Mouse (Mus musculus) left cerebral cortex, postnatal 4 days (tissue): ENCODE results near the gene Anks1b. TPM values are rescaled to one million over a fixed set of nuclear protein-coding genes. Genes with fewer than 3 reads are reported as not detected.

Experiments used
- DNase-seq: peaks from one replicate; pipeline ENCODE4 v3.0.0-alpha.2; 2022
- intact Hi-C: fragments of 180-260 bp; cut with DNase I; formaldehyde crosslinking; loops from one replicate; pipeline ENCODE4 v1.15.1; 2025
- total RNA-seq, 2 experiments: library from RNA; stranded (reverse); gene quantifications; 2 replicates each; pipeline ENCODE4 v1.2.3; 2021

Gene Anks1b
- total RNA-seq, 2 experiments from 2014 or later, result 214 to 231 TPM

DNA sequence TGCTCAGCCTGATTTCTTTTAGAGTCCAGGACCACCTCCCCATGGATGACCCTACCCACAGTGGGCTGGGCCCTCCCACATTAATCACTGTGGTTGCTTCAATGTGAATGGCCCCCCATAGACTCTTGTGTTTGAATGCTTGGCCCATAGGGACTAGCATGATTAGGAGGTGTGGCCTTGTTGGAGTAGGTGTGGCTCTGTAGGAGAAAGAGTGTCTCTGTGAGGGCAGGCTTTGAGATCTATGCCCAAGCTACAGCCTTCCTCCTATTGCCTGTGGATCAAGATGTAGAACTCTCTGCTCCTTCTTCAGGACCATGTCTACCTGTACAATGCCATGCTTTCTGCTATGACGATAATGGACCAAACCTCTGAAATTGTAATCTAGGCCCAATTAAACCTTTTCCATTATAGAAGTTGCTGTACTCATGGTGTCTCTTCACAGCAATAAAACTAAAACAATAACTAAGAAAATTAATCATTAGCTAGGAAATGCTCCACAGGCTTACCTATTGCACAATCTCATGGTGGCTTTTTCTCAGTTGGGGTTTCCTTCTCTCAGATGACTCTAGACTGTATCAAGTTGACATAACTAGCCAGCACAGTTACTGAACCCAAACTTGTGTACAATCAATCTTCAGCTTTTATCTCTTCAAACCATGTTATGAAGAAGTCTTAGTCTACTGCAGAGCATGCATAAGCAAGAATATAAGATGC is 73.5 kb downstream of the Anks1b start:
- DNase-seq, result no peak
- intact Hi-C loops, result no loop called here

DNA sequence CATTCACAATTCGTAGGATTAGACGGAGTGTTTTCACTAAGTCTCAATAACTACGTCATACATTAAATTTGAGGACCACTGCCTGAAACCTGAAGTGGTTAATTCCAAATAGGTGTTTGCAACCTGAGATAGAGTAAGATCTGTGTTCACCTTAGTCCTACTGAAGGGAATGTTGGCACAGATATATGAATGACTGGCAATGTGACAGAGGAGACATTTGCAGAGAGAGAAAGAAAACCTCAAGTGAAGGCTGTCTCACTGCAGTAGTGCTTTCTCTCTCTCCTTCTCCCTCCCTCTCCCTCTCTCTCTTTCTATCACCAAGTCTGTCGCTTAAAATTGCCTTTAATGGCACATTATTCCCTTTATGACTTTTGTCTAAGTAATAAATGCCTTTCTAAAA is 101.1 kb downstream of the Anks1b start:
- intact Hi-C loops, result no loop called here
- DNase-seq, result no peak

DNA sequence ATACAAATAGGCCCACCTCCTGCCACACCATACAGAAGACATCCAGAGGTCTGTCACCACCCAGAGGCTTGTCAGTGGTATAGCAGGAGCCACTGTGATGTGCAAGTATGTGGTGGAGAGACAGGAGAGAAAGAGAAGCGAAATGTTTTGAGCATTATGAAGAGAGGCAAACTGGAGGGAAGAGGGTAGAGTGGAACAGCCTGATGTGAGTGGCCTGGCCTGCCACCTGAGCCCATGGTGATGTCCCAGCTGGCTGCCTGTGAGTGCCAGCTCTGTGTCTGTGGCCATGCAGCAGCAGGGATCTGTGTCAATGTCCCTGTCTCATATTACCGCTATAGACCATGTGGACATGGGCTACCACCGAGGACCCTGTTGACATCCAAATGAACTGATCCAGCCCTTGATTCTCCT is 102.1 kb downstream of the Anks1b start:
- peak; percentile 33 for DNase-seq
- intact Hi-C loops, result no loop called here

DNA sequence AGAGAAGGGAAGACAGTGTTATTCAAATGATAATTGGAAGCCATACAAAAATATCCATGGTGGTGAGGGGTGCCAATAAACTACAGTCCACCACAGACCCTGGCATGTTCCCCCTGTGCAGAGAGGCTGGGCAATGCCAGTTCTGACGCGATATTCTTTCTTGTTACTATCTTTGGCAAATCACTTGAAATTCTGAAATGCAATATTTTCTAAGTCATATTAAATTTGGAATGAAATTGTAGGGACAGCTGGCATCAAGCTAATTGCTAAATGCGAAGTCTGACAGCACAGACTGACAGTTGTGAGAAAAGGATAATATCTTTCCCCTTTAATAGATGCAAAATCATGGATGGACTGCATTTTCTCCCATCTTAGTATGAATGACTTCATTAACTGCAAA is 103.3 kb downstream of the Anks1b start:
- intact Hi-C loops, result no loop called here
- DNase-seq, result no peak

DNA sequence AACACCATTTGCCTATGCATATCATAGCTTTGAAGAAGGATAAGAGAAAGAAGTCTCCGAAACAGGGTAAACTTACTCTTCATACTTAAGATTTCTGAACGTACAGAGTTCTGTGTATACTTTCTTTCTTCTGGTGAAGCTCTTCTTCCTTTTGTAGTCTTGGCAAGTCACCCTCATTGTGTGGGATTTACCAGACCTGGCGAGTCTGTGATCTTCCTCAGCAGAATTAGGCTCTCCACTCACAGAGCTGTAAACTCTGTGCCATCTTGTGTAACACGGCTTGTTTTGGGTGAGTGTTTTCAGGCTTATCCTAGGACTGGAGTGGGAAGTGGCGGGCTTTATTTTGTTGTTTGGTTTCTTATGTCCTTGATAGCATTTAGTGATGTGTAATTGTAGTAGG is 120.9 kb downstream of the Anks1b start:
- intact Hi-C loops, result no loop called here
- no peak for DNase-seq

DNA sequence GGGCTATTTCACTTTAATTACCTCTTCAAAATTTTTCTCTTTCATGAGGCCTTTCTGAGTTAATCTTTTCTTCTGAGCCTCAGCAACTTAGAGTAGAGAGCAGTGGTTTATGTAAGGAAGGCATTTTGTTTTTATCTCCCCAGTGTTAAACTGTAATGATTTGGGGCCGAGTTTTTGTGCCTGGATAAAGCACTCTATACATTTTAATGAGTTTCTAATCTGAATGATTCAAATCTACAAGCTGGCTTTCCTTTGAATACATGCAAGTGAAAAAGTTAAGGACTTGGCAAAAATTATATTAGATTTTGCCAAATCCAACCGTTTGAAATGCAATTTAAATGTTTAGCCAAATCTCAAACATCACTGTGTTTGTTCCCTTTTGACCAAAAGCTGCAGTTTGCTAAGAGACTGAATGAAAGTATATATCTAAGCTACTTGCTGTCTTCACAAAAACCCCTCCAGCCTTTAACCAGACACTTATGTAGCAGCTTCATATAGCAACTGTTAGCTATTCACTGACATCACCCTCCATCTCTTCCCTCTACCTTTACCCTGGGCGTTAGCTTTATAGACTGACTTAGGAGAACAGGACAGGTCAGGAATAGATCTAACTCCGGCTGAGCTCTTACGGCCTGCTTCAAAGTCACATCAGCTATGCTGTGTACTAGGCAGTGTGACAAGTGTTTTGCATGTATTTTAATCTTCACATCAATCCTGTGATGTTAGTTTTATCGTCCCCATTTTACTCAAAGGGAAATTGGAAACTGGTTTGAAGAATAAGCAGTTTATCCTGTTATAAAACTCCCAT is 122.5 kb downstream of the Anks1b start:
- DNase-seq, result no peak
- intact Hi-C loops, result no loop called here

DNA sequence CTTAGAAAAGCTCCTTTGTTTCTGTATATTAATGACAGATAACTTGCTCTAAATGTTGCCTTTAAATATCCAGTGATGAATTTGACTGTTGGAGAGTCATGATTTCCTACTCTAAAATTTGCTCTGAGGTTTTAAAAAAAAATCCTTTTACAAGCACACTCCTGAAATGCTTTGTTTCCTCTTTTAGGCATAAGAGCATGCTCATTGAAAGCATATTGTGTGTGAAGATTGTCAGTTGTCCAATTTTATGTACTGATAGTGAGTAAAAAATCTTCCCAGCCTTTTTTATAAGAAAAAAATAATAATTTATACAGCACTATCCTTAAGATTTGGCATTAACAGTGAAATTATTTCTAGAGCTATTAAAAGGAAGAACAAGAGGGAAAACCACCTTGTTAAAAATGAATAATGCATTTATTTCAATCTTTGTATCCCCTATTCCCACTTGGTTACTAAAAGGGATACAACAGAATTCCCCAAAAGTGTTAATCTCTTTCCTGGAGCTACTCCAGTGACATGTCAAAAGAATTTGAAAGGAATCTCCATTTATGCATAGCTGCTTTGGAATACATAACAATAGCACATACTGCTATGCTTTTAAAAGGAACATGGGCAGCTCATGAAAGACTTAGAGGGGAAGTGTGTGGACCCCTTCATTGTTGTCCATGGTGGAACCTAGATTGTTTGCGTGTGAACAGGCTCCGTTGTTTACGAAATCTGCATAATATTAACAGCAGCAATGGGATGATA is 130.8 kb downstream of the Anks1b start:
- DNase-seq, result no peak
- intact Hi-C loops, result no loop called here

DNA sequence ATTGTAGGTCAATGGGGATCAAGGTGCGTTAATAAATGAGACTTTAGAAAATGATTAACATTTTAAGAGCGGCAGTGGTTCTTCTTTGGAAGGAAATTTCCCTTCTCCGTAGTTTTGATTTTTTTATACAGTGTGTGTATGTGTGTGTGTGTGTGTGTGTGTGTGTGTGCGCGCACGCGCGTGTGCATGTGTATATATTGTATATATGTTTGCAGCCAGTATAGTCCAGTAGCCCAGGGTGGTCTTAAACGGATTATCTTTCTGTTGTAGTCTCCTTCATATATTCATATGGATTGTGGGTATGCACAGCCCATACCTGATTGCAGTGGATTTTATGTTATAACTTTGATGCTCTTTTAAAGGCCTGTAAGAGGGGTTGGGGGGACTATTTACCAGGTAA is 131.6 kb downstream of the Anks1b start:
- intact Hi-C loops, result no loop called here
- no peak for DNase-seq

DNA sequence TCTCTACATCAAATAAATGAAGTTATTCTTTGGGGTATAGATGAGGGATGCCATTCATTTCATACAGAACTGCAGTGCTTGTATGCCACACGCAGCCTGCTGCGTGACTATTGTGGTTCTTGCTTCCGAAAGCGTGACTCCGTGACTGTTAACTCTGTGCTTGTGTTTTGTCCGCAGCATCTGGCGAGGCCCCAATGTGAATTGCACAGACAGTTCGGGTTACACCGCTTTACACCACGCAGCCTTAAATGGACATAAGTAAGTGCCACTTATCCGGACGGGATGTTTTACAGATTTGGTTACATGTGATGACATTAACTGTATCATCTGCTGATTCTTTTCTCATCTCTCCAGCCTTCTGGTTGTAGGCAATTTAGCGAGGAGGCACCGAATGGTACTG is 159.7 kb downstream of the Anks1b start:
- intact Hi-C loops, result no loop called here
- no peak for DNase-seq

DNA sequence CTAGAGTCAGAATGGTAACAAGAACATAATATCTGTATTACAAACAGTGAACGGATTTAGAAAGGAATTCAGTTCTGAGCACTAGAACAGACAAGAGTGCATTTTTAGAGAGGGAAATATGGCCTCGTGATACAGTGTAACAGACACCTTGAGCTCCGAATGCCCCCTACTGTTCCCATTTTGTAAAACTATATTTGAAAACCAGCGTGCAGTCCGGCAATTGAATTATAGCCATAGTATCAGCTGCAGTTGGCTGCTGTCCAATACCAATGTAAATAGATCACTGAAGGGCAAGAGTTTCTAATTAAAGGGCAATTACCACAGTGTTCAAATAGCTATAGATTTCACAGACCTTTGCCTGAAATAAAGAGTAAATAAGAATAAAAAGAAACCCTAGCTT is 170.0 kb downstream of the Anks1b start:
- intact Hi-C loops, result no loop called here

DNA sequence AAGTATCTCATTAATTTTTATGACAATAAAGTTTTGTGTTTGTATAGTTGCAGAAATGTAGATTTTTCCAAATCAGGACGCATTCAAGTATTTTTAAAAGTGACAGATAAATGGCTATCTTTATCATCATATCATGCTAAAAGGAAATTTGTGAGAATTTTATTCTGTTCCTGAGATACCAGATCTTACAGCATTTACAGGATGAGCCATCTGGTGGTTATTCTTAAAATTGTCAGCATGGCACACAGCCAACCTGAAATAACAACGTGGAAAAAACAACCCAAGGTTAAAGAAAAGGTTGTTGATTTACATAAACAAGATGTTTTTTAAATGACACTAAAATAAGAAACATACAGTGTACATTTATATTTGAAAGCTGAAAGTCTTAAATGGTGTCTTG is 170.5 kb downstream of the Anks1b start:
- DNase-seq, result peak; percentile 24
- intact Hi-C loops, result no loop called here

More for the DNA sequence above, 170.0 kb downstream of the Anks1b start:
- peak; percentile 13 for DNase-seq

DNA sequence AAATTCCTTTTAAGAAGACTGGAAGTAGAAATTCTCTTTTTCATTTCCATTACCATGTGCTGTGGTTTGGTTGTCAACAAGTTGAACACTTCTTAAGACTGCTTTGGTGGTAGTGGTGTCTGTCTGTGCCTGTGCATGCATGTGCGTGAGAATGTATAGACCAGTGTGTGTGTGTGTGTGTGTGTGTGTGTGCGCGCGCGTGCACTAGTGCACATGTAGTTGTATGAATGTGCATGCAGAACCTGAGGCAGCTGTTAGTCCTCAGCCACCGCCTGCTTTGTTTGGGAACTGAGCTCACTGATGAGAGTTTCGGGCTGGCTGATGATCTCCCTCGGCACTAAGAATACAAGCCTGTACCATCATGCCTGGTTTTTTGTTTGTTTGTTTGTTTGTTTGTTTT is 170.9 kb downstream of the Anks1b start:
- intact Hi-C loops, result no loop called here

DNA sequence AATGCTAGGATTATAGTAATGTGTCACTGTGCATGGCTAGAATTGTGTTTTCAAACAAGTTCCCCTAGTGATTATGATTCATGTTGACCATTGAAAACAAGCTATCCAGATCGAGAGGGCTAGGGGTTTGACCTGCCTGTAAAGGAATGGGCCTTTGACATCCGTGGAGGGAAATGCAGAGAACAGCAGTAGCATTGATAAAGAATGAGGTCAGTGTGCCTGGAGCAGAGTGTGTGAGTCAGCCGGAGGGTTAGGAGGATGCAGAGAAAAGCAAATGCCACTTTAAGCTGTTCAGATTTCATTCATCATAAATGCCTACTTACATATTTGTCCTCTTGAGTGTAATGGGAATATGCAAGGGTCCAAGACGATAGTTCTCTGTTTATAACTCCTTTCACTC is 195.3 kb downstream of the Anks1b start:
- intact Hi-C loops, result no loop called here
- no peak for DNase-seq

More for the DNA sequence above, 170.9 kb downstream of the Anks1b start:
- no peak for DNase-seq

DNA sequence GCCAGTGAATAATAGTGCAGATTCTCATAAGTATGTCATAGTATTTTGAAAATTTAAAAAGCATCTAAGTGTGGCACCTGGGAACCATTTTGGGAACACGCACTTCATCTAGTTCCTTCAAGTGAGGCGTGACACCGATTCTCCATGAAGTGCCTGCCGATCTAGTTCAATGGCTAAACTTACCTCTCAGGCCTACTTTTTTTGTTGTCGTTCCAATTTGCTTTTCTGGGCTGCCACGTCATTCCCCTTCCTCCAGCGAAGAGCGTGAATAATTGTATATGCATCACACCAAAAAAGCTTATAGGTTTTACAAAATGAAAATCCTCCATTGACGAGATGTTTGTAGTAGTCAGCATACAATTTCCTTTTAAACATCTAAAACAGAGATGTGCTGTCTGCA is 204.6 kb downstream of the Anks1b start:
- intact Hi-C loops, result no loop called here
- no peak for DNase-seq

DNA sequence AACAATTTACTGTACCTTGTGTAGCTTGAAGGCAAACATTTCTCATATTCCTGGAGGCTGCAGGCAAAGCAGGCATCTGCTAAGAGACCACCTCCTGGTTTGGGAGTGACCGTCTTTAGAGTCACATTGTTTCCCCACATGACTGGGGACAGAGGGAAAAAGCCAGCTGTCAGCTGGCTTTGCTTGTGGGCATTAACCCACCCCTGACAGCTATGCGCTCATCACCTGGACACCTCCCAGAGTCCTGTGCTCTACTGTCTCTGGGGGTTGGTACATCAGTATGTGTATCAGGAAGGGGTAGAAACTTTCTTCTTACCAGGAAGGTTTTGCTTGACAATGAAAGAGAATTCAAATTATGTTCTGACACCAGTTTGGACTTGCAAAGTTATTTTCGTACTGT is 207.8 kb downstream of the Anks1b start:
- intact Hi-C loops, result loop anchor here (10.0 kb wide), 1 partner anchor 604 kb away; no protein-coding TSS in a partner anchor
- peak; percentile 14 for DNase-seq

DNA sequence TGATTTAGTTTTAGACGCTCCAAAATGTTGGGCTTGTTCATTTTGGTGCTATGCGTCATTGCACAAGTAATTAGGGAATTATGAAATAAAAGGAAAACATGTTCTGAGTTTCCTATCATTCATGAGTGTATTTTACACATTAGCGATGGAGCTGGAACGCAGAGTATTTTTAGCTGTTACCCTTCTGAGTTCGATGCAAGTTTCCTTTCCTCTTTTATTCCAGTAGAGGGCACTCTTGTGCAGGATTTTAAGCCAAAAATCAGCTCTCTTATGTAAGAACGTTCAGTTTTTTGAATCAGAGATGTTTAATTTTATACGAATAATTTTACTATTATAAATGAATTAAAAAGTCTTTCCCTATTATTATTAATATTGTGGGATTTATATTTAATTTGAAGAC is 208.3 kb downstream of the Anks1b start:
- intact Hi-C loops, result loop anchor here (10.0 kb wide), 1 partner anchor 603 kb away; no protein-coding TSS in a partner anchor
- DNase-seq, result no peak

DNA sequence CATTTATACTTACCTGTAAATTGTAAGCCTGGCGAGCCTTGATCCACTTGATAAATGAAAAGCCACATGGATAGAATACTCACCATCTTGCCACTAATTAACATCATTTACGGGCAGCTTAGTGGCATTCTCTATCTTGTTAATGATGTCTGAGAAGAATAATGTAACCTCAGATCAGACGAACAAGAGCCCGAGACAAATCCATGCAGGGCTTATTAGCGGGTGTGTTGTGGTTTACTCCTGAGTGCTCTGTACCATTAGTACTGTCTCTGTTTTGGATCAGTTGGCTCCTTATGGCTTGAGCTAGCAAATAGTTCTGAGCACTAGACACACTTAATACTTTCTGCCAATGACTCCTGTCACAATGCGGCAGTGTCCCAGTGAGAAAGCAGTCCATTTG is 220.6 kb downstream of the Anks1b start:
- intact Hi-C loops, result no loop called here
- no peak for DNase-seq

DNA sequence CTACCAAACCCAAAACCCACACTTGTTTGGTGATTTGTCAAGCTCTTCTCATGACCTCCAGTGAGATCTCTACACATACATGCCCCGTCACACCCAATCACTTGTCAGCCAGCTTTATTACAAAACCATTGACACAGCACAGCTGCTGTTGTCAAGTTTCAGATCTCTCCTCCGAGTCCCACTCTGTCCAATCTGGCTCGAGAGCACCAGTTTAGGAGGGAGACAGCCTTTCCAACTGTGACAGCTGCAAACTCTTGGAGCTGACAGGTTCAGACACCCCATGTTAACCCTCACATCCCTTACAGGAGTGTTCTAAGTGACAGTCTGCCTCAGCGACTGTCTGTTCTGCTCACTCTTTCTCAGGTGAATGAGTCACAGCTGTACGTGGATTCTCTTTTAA is 239.4 kb downstream of the Anks1b start:
- intact Hi-C loops, result no loop called here
- DNase-seq, result peak; percentile 10

DNA sequence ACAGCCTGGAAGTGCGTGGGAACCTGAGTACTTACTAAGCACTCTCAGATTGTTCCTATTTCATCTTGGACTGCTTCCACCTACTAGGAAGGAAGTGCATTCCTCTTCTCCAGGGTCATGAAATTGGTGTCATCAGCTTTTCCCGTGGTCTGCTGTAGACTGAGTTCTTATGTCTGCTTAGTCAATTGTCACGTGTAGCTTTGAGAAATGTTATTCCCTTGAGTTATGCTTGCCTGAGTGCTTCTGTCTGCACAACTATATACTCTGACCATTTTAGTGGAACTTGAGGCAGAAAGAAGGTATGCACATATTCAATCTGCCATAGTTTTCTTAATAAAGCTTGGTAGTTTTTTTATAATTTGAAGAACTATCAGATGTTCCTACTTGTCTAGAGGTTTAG is 243.6 kb downstream of the Anks1b start:
- no peak for DNase-seq
- intact Hi-C loops, result no loop called here

DNA sequence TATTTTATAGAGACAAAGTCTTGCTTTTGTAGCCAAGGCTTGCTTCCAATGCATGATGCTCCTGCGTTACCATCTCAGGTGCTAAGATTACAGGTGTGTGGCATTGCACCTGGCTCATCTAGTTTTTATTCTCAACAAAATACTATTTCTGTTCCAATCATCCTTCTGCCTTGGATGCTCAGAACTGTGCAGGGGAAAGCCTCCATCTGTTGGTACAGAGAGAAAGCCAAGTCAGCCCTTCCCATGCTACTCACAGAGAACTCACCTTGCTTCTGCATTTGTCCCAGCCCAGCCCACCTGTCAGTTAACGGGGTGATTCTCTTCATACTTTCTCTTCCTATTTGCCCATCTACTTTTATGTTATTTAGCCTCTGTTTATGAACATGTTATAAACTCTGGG is 244.5 kb downstream of the Anks1b start:
- intact Hi-C loops, result no loop called here
- DNase-seq, result no peak

DNA sequence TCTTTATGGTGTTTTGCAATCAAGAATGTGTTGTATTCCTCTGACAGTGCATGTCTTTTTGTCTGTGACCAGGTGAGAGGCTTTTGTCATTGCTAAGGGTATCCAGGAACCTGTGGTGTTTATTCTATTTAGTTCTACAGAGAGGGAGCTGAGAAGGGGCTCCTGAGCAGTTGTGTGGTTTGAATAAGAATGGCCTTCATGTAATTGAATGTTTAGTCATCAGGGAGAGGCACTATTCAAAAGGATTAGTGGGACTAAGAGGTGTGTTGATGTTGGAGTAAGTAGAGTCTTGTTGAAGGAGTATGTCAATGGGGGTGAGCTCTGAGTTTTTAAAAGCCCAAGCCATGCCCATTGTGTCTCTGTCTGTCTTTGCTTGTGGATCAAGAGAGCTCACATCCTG is 264.2 kb downstream of the Anks1b start:
- intact Hi-C loops, result no loop called here
- no peak for DNase-seq

DNA sequence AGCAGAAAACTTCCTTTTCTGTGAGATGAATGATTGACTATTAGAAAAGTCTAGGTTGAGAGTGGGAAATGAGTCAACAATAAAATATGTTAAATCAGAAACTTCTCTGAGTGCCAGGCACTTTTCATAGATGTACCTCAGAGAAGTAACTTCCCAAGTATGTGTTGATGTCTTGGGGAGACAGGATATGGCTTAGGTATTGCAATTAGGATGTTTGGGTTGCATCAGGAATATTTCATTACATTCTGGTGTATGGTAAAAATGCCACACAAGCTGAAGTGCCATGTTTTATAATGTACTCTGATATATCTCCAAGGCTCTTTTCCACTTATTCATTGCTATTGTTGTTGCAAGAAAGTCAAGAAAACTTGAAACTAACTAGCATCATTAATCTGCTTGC is 267.6 kb downstream of the Anks1b start:
- intact Hi-C loops, result no loop called here

More for the DNA sequence above, 267.6 kb downstream of the Anks1b start:
- DNase-seq, result no peak
